Comparison of ENCODE assay signal across 8 mouse cellular contexts in the genomic region with DNA sequence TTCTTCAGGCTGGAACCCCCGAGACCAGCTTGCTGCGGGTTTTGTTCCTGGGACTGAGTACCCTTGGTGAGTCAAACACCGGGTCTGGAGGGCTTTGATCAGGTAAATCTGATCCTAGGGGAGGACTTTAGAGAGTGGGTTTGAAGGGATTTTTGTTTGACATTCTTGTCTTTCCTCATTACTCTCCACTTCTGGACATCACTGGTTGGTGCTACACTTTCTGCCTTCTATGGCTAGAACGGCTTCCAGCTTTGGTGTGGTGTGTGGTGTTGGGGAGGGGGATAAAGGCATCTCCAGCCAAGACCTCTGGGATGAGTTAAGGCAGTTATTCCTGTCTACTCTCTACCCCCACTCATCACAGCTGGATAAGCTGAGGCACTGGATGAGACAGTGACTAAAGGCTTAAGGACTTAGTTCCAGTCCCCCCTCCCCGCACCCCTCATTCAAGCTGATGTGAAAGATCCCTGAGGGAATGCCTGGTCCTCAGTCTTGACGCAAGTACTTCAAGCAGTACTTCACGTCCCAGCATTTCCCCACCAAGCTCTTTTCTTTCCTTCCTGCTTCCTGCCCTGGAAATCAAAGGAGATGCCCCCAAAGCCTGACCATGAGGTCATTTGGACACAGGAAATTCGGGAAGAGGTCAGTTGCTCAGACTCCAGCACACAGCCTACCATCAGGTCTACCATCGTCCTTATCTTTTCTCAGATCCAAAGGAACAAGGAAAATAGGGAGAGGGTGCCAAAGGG. TPM values are rescaled to one million over a fixed set of nuclear protein-coding genes. Genes with fewer than 3 reads are reported as not detected.
DNase-seq lines count a peak whose midpoint lies in the region; ATAC-seq lines count a peak whose summit lies in the region.

No protein-coding gene starts in this region.

- no peak overlapping the region for H3K9ac ChIP-seq in forebrain, embryonic 14.5 days (ENCODE audit: low read length)
- H3K9ac ChIP-seq in forebrain, embryonic 11.5 days (ENCODE audit: low read length), result no peak overlapping the region
- H3K9ac ChIP-seq in limb, embryonic 13.5 days, result no peak overlapping the region
- H3K9ac ChIP-seq in neural tube, embryonic 13.5 days, result peak overlapping the region; percentile 38

- H3K4me3 ChIP-seq in forebrain, embryonic 14.5 days (ENCODE audit: low read depth, low read length), result peak overlapping the region; percentile 2; the same call in 1 of the 2 replicates
- no peak overlapping the region for H3K4me3 ChIP-seq in forebrain, embryonic 11.5 days (ENCODE audit: low read depth, low read length)
- peak overlapping the region; percentile 37 for H3K4me3 ChIP-seq in limb, embryonic 13.5 days
- peak overlapping the region; percentile 38 for H3K4me3 ChIP-seq in neural tube, embryonic 13.5 days

- ATAC-seq in forebrain, embryonic 14.5 days, result no peak
- ATAC-seq in forebrain, embryonic 11.5 days (replicated peaks; ENCODE audit: low FRiP score), result no peak
- ATAC-seq in limb, embryonic 13.5 days (ENCODE audit: low FRiP score, low read depth), result no peak
- no peak for ATAC-seq in neural tube, embryonic 13.5 days (ENCODE audit: low read depth)

- no peak for DNase-seq in forebrain, embryonic 14.5 days (ENCODE audit: low spot score)
- DNase-seq in forebrain, embryonic 11.5 days (ENCODE audit: low spot score), result no peak
- peak; percentile 40 for DNase-seq in heart, postnatal 25 days (ENCODE audit: low spot score)
- DNase-seq in left cerebral cortex, adult 9 months (ENCODE audit: low spot score in 2 of 2), result no peak
- no peak for DNase-seq in yolk sac, embryonic 10.5 days (ENCODE audit: low spot score)
- DNase-seq in adrenal gland, adult 8-10 months, result no peak

- H3K36me3 ChIP-seq in forebrain, embryonic 14.5 days (ENCODE audit: control insufficient read depth, insufficient read depth, low read length), result peaks cover 11% of the 10 kb centered on the region
- no peaks in the 10 kb centered on the region; the same call in 1 of the 2 replicates for H3K36me3 ChIP-seq in forebrain, embryonic 11.5 days (ENCODE audit: control insufficient read depth, insufficient read depth, low read length)
- H3K36me3 ChIP-seq in limb, embryonic 13.5 days, result peaks cover 16% of the 10 kb centered on the region
- H3K36me3 ChIP-seq in neural tube, embryonic 13.5 days, result peaks cover 10% of the 10 kb centered on the region

- H3K27ac ChIP-seq in forebrain, embryonic 14.5 days (ENCODE audit: low read depth, low read length), result no peak overlapping the region
- no peak overlapping the region for H3K27ac ChIP-seq in forebrain, embryonic 11.5 days (ENCODE audit: low read depth, low read length)
- 0 out of 2 replicates have a peak overlapping the region, but pooled peaks have one; percentile 28 for H3K27ac ChIP-seq in limb, embryonic 13.5 days
- peak overlapping the region; percentile 38 for H3K27ac ChIP-seq in neural tube, embryonic 13.5 days (replicated peaks)

- no peak overlapping the region for H3K4me2 ChIP-seq in forebrain, embryonic 14.5 days (ENCODE audit: low read length)
- H3K4me2 ChIP-seq in forebrain, embryonic 11.5 days (ENCODE audit: low read depth, low read length, severe bottlenecking), result no peak overlapping the region
- no peak overlapping the region for H3K4me2 ChIP-seq in limb, embryonic 13.5 days (replicated peaks)
- H3K4me2 ChIP-seq in neural tube, embryonic 13.5 days, result peak overlapping the region; percentile 62; the same call in 1 of the 2 replicates

- H3K27me3 ChIP-seq in forebrain, embryonic 14.5 days (replicated peaks; ENCODE audit: control insufficient read depth, insufficient read depth, low read length), result peaks cover 43% of the 10 kb centered on the region
- peaks cover 59% of the 10 kb centered on the region for H3K27me3 ChIP-seq in forebrain, embryonic 11.5 days (ENCODE audit: control insufficient read depth, insufficient read depth, low read length)
- H3K27me3 ChIP-seq in limb, embryonic 13.5 days, result peaks cover 80% of the 10 kb centered on the region
- peaks cover 79% of the 10 kb centered on the region for H3K27me3 ChIP-seq in neural tube, embryonic 13.5 days

- peaks cover 4% of the 10 kb centered on the region; the same call in 1 of the 2 replicates for H3K4me1 ChIP-seq in forebrain, embryonic 14.5 days (ENCODE audit: control insufficient read depth, insufficient read depth, low read length)
- peaks cover 12% of the 10 kb centered on the region; the same call in 1 of the 2 replicates for H3K4me1 ChIP-seq in forebrain, embryonic 11.5 days (replicated peaks; ENCODE audit: control insufficient read depth, insufficient read depth, low read length)
- peaks cover 34% of the 10 kb centered on the region for H3K4me1 ChIP-seq in limb, embryonic 13.5 days
- peaks cover 38% of the 10 kb centered on the region for H3K4me1 ChIP-seq in neural tube, embryonic 13.5 days (replicated peaks)

- WGBS in forebrain, embryonic 14.5 days, result 31% methylated on average over 9 of the region's 9 CpGs
- WGBS in forebrain, embryonic 11.5 days, result 18% methylated on average over 9 of the region's 9 CpGs
- WGBS in limb, embryonic 13.5 days, result 26% methylated on average over 9 of the region's 9 CpGs
- 24% methylated on average over 9 of the region's 9 CpGs for WGBS in neural tube, embryonic 13.5 days

- intact Hi-C loops in heart, postnatal 25 days (cut with DNase I), result loop anchor here (5.0 kb wide), 2 partner anchors 66 to 89 kb away; no protein-coding TSS in a partner anchor

- no peaks in the 10 kb centered on the region for H3K9me3 ChIP-seq in forebrain, embryonic 14.5 days (replicated peaks; ENCODE audit: control insufficient read depth, low read length)
- no peaks in the 10 kb centered on the region for H3K9me3 ChIP-seq in forebrain, embryonic 11.5 days (ENCODE audit: control insufficient read depth, low read length)
- no peaks in the 10 kb centered on the region for H3K9me3 ChIP-seq in limb, embryonic 13.5 days
- H3K9me3 ChIP-seq in neural tube, embryonic 13.5 days, result no peaks in the 10 kb centered on the region

RNA-seq across cellular contexts. Expression of gene Esam, which starts 0.5 kb away (rescaled TPM):
- 32.9 and 44.0 TPM in 2 replicates for polyA plus RNA-seq in forebrain, embryonic 14.5 days (2014; fragmentation: Nextera tagmentation; extraction: Ambion mirVana)
- polyA plus RNA-seq in forebrain, embryonic 11.5 days (2014; fragmentation: Nextera tagmentation; extraction: Ambion mirVana), result 29.8 and 30.7 TPM in 2 replicates
- total RNA-seq in heart, postnatal 25 days (2021), result 10 to 100 TPM; 62.5 to 77.7 TPM
- 39.3 and 39.5 TPM in 2 replicates for polyA plus RNA-seq in limb, embryonic 13.5 days (2015; fragmentation: Nextera tagmentation; extraction: Ambion mirVana)
- 41.5 and 42.5 TPM in 2 replicates for polyA plus RNA-seq in neural tube, embryonic 13.5 days (2015; fragmentation: Nextera tagmentation; extraction: Ambion mirVana)
- total RNA-seq in adrenal gland, adult 8-10 months (2022), result 10 to 100 TPM; 32.9 to 60.4 (median 46.6) TPM

RNA-seq across cellular contexts. Expression of gene Vsig2, which starts 10.7 kb away (rescaled TPM):
- 0.82 TPM in 1 of 2 replicates, not detected in the other for polyA plus RNA-seq in forebrain, embryonic 14.5 days (2014; fragmentation: Nextera tagmentation; extraction: Ambion mirVana)
- 0.36 and 0.75 TPM in 2 replicates for polyA plus RNA-seq in forebrain, embryonic 11.5 days (2014; fragmentation: Nextera tagmentation; extraction: Ambion mirVana)
- total RNA-seq in heart, postnatal 25 days (2021), result 1 to 10 TPM; 4.1 to 4.7 TPM
- 0.57 and 1.1 TPM in 2 replicates for polyA plus RNA-seq in limb, embryonic 13.5 days (2015; fragmentation: Nextera tagmentation; extraction: Ambion mirVana)
- 1.1 and 2.1 TPM in 2 replicates for polyA plus RNA-seq in neural tube, embryonic 13.5 days (2015; fragmentation: Nextera tagmentation; extraction: Ambion mirVana)
- 1 to 10 TPM; 3.1 to 7.6 (median 5.4) TPM for total RNA-seq in adrenal gland, adult 8-10 months (2022)

RNA-seq across cellular contexts. Expression of gene Nrgn, which starts 24.3 kb away (rescaled TPM):
- 7.4 and 14.8 TPM in 2 replicates for polyA plus RNA-seq in forebrain, embryonic 14.5 days (2014; fragmentation: Nextera tagmentation; extraction: Ambion mirVana)
- polyA plus RNA-seq in forebrain, embryonic 11.5 days (2014; fragmentation: Nextera tagmentation; extraction: Ambion mirVana), result 2.7 and 3.4 TPM in 2 replicates
- 1 to 10 TPM; 3.2 to 6.7 TPM for total RNA-seq in heart, postnatal 25 days (2021)
- polyA plus RNA-seq in limb, embryonic 13.5 days (2015; fragmentation: Nextera tagmentation; extraction: Ambion mirVana), result 7.9 and 8.6 TPM in 2 replicates
- 10.0 and 11.3 TPM in 2 replicates for polyA plus RNA-seq in neural tube, embryonic 13.5 days (2015; fragmentation: Nextera tagmentation; extraction: Ambion mirVana)
- total RNA-seq in adrenal gland, adult 8-10 months (2022), result 1 to 10 TPM; 1.0 to 1.8 (median 1.5) TPM

RNA-seq across cellular contexts. Expression of gene Siae, which starts 27.1 kb away (rescaled TPM):
- polyA plus RNA-seq in forebrain, embryonic 14.5 days (2014; fragmentation: Nextera tagmentation; extraction: Ambion mirVana), result 8.5 and 10.5 TPM in 2 replicates
- polyA plus RNA-seq in forebrain, embryonic 11.5 days (2014; fragmentation: Nextera tagmentation; extraction: Ambion mirVana), result 8.0 and 8.5 TPM in 2 replicates
- total RNA-seq in heart, postnatal 25 days (2021), result 1 to 10 TPM; 8.4 to 8.7 TPM
- polyA plus RNA-seq in limb, embryonic 13.5 days (2015; fragmentation: Nextera tagmentation; extraction: Ambion mirVana), result 6.7 and 7.8 TPM in 2 replicates
- 8.9 and 13.7 TPM in 2 replicates for polyA plus RNA-seq in neural tube, embryonic 13.5 days (2015; fragmentation: Nextera tagmentation; extraction: Ambion mirVana)
- 10 to 100 TPM; 20.8 to 30.8 (median 23.8) TPM for total RNA-seq in adrenal gland, adult 8-10 months (2022)

RNA-seq across cellular contexts. Expression of gene Msantd2, which starts 39.3 kb away (rescaled TPM):
- polyA plus RNA-seq in forebrain, embryonic 14.5 days (2014; fragmentation: Nextera tagmentation; extraction: Ambion mirVana), result 29.2 and 33.6 TPM in 2 replicates
- 45.2 and 45.3 TPM in 2 replicates for polyA plus RNA-seq in forebrain, embryonic 11.5 days (2014; fragmentation: Nextera tagmentation; extraction: Ambion mirVana)
- total RNA-seq in heart, postnatal 25 days (2021), result 1 to 10 TPM; 7.8 to 8.0 TPM
- polyA plus RNA-seq in limb, embryonic 13.5 days (2015; fragmentation: Nextera tagmentation; extraction: Ambion mirVana), result 30.1 and 33.2 TPM in 2 replicates
- 33.4 and 33.7 TPM in 2 replicates for polyA plus RNA-seq in neural tube, embryonic 13.5 days (2015; fragmentation: Nextera tagmentation; extraction: Ambion mirVana)
- total RNA-seq in adrenal gland, adult 8-10 months (2022), result 10 to 100 TPM; 17.2 to 33.2 (median 22.6) TPM

Comparison
In these comparisons a context has a peak if more than half of its experiments do, and no peak if none do; other contexts are left out.
1. H3K27ac ChIP-seq: peak in limb, embryonic 13.5 days (single experiment) and neural tube, embryonic 13.5 days (single experiment); none in forebrain, embryonic 14.5 days (single experiment) and forebrain, embryonic 11.5 days (single experiment).